Mouse (Mus musculus): ENCODE measurements around the gene Brk1. TPM values are rescaled to one million over a fixed set of nuclear protein-coding genes. Genes with fewer than 3 reads are reported as not detected.

Brk1 gene
- 210 and 217 TPM in 2 replicates for polyA plus RNA-seq (2016; fragmentation: Nextera tagmentation; extraction: Ambion mirVana)

DNA sequence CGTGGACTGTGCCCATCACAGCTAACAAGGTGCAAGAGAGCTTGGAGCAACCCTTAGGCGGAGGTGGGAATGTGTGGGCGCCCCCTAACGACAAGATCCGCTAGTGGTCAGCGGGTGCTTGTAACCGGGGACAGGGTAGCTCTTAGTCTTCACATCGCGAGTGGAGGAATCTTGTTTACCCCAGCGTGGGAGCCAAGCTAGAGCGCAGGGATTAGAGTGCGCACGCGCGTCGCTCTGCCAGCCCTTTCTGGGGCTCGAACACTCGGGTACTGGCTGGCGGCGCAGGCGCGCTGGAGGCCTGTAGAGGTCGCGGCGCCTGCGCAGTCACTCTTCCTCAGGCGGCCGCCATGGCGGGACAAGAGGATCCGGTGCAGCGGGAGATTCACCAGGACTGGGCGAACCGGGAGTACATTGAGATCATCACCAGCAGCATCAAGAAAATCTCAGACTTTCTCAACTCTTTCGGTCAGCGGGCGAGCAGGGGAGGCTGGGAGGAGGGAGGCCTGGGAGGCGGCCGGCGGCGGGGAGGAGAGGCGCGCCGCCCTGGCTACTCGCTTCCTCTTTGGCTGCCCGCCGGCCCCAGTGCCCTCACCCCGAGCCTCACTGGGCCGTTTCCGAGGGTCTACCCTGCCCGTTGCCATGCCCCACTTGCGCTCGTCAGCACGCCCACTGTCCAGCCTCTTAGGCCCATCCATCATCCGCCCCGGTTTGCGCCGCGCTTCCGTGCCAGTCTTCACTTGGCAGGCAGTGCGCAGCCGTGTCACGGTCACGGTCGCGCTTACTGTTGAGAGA is at the start of gene Brk1:
Brk1 (plus strand) TSS at position 341 of the 792 bp plus-strand sequence.
- H3K9me3 ChIP-seq (replicated peaks) = no peaks in the 10 kb centered on the region
- peak; percentile 88 for DNase-seq (ENCODE audit: low spot score)
- H3K36me3 ChIP-seq = peaks cover 34% of the 10 kb centered on the region
- WGBS = under 1% methylated on average over 65 of the region's 65 CpGs
- H3K4me1 ChIP-seq = peaks cover 29% of the 10 kb centered on the region
- peak within 1 kb of the TSS; percentile 87 for H3K4me3 ChIP-seq
- peak within 1 kb of the TSS; percentile 94 for H3K27ac ChIP-seq (replicated peaks)
- no peaks in the 10 kb centered on the region for H3K27me3 ChIP-seq (ENCODE audit: low read depth, poor library complexity, severe bottlenecking)

DNA sequence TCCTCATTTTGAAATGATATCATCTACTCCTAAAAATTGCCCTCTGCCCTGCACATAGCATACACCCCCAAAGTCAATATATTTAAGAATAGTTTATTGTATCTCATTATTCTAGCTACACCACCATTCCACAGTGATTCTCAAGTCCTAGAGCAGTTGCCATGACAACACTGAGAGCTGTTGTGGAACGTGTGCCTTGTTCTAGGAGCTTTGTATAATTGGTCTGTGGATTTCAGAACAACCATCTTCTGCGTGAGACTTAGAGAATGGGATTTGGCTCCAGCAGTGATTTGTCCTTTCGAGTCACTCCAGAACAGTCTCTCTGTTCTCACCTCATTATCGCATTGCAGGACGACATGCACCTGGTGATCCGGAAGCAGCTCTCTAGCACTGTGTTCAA is 44.8 kb upstream of the Brk1 start:
- H3K36me3 ChIP-seq = peaks cover 83% of the 10 kb centered on the region
- 76% methylated on average over 6 of the region's 6 CpGs for WGBS
- DNase-seq (ENCODE audit: low spot score) = no peak

DNA sequence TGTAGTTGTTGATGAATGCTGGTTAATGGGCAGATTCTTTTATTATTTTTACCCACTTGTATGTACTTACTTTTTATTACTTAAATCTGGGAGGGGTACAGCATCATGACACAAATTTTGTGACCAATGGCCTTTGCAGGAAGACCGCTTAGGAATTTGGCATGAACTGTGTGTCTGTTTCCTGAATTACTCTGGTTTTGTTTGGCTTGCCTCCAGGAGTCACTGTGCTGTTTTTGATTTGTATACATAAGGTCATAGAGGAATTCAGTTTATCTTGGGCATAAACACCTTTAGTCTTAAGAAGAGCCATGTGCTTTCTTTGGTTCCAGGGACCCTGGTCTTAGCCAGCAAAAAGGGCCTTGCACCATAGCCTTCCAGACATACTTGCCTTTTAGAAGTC is 40.0 kb upstream of the Brk1 start:
- Histone ChIP-seq H3K27ac (replicated peaks) (no peak overlapping the region), H3K9me3 (replicated peaks) (no peaks in the 10 kb centered on the region), H3K36me3 (peaks cover 95% of the 10 kb centered on the region), H3K4me1 (no peaks in the 10 kb centered on the region), H3K27me3 (ENCODE audit: low read depth, poor library complexity, severe bottlenecking) (no peaks in the 10 kb centered on the region), H3K4me3 (no peak overlapping the region)
- no peak for DNase-seq (ENCODE audit: low spot score)
- WGBS = 93% methylated on average over 1 of the region's 1 CpGs

More for the DNA sequence above, 44.8 kb upstream of the Brk1 start:
- H3K4me1 ChIP-seq = no peaks in the 10 kb centered on the region
- H3K27ac ChIP-seq (replicated peaks) = no peak overlapping the region
- no peaks in the 10 kb centered on the region for H3K9me3 ChIP-seq (replicated peaks)
- H3K27me3 ChIP-seq (ENCODE audit: low read depth, poor library complexity, severe bottlenecking) = no peaks in the 10 kb centered on the region
- no peak overlapping the region for H3K4me3 ChIP-seq

DNA sequence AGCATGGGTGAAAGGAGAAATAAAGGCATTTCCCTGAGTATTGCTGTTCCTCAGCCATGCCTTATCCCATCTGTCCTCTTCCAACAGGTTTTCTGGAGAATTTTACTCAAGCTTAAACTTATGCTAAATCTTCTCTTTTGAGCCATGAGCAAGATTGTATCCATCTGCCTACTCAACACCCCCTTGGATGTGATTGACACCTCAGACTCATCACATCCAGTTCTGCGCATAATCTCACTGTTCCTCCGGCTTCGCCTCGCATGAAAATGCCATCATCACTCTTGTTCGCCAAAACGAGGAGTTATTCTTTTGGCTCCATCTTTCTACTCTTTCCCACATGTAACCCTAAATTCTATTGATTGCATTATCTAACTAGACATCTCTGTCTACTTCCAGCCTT is 28.5 kb upstream of the Brk1 start:
- Histone ChIP-seq H3K9me3 (replicated peaks) (no peaks in the 10 kb centered on the region), H3K4me1 (no peaks in the 10 kb centered on the region), H3K36me3 (peaks cover 83% of the 10 kb centered on the region), H3K27me3 (ENCODE audit: low read depth, poor library complexity, severe bottlenecking) (no peaks in the 10 kb centered on the region), H3K4me3 (no peak overlapping the region), H3K27ac (replicated peaks) (no peak overlapping the region)
- no peak for DNase-seq (ENCODE audit: low spot score)
- 98% methylated on average over 6 of the region's 6 CpGs for WGBS

DNA sequence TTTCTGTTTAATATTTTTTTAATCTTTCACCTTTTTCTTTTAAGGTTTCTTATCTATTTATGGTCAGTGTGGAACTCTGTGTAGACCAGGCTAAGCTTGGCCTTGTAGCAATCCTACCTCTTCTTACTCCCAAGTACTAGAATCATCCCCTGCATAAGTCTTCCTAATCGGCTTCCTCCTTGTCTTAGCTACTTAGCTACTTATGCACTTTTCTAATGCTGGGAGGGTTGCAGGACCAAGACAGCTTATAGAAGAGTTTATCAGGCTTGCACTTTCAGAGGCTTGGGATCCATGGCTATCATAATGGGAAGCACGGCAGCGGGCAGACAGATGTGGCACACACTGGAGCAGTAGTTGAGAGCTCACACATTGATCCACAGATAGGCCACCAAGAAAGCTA is 25.3 kb upstream of the Brk1 start:
- Histone ChIP-seq H3K27ac (replicated peaks) (no peak overlapping the region), H3K36me3 (peaks cover 83% of the 10 kb centered on the region), H3K4me1 (no peaks in the 10 kb centered on the region), H3K9me3 (replicated peaks) (no peaks in the 10 kb centered on the region), H3K27me3 (ENCODE audit: low read depth, poor library complexity, severe bottlenecking) (no peaks in the 10 kb centered on the region), H3K4me3 (no peak overlapping the region)
- 93% methylated on average over 3 of the region's 3 CpGs for WGBS
- DNase-seq (ENCODE audit: low spot score) = no peak

DNA sequence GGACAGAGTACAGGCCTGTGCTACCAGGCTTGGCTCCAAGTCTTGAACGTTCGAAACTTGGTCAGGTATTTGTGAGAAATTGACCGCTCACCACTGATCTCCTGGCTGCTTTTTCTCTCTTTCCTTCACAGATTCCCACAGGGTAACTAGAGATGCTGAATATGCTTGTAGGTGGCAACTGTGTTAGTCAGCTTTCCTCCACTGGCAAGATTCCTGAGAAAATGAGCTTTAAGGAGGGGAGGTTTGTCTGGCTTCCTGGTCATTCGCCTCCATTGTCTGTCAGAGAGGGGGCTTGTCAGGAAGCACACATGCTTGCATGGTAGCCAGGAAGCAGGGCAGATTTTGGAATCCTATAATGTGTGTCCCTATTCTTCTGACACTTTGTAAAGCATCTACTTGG is 21.5 kb upstream of the Brk1 start:
- Histone ChIP-seq H3K4me1 (no peaks in the 10 kb centered on the region), H3K4me3 (no peak overlapping the region), H3K9me3 (replicated peaks) (no peaks in the 10 kb centered on the region), H3K36me3 (peaks cover 74% of the 10 kb centered on the region), H3K27ac (replicated peaks) (no peak overlapping the region), H3K27me3 (ENCODE audit: low read depth, poor library complexity, severe bottlenecking) (no peaks in the 10 kb centered on the region)
- 94% methylated on average over 4 of the region's 4 CpGs for WGBS
- no peak for DNase-seq (ENCODE audit: low spot score)

DNA sequence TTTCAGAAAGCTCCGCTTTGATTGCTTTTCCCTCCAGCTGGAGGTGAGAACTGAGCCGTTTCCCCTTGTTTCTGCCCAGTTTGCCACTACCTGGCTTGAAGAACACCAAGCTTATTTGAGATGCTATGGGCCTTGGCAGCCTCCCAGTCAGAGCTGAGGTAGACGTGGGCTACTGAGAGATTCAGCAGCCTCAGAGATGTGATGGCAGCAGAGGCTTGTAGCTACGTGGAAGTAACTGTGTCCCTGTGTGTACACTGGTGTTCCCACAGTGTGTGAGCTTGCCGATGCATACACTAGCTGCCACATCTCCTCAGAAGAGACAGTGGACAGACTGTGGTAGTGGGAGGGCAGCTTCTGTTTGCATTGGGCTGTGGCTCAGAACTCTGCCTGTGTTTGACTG is 19.5 kb upstream of the Brk1 start:
- no peaks in the 10 kb centered on the region for H3K9me3 ChIP-seq (replicated peaks)
- no peak for DNase-seq (ENCODE audit: low spot score)
- peaks cover 66% of the 10 kb centered on the region for H3K36me3 ChIP-seq
- H3K27me3 ChIP-seq (ENCODE audit: low read depth, poor library complexity, severe bottlenecking) = no peaks in the 10 kb centered on the region
- 93% methylated on average over 5 of the region's 5 CpGs for WGBS
- H3K4me3 ChIP-seq = no peak overlapping the region
- H3K27ac ChIP-seq (replicated peaks) = no peak overlapping the region
- H3K4me1 ChIP-seq = no peaks in the 10 kb centered on the region

DNA sequence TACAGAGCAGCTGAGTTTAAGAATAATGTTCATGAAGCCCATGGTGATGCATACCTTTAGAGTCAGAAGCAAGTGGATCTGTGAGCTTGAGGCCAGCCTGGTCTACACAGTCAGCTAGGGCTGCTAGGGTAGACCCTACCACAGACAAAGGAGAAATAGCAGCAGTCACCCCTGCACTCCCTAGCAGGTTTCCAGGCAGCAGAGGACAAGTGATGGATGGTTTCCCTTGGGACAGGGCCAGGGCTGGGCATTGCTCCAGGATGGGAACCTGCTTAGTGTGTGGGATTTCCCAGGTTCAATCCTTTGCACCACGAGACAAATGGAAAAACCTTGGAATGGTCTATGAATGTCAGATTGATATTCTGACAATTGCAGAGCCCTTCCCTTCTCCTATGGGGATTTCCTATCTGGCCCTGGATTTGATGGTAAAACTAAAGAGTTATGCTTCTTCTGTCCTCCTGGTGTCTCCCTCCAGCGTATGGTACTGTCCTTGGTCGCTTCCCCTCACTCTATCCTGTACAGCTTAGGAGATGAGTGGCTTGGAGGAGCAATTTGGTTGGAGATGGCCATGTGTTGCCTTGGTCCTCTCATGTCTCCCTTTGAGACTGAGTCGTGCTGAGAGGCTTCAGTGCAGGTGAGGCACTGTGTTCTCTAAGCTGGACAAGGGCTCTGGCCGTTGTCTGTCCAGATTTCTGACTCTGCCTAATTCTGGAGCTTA is 17.9 kb upstream of the Brk1 start:
- Histone ChIP-seq H3K4me3 (no peak overlapping the region), H3K36me3 (peaks cover 56% of the 10 kb centered on the region), H3K27me3 (ENCODE audit: low read depth, poor library complexity, severe bottlenecking) (no peaks in the 10 kb centered on the region), H3K27ac (replicated peaks) (no peak overlapping the region), H3K4me1 (no peaks in the 10 kb centered on the region), H3K9me3 (replicated peaks) (no peaks in the 10 kb centered on the region)
- no peak for DNase-seq (ENCODE audit: low spot score)
- WGBS = 83% methylated on average over 5 of the region's 5 CpGs

DNA sequence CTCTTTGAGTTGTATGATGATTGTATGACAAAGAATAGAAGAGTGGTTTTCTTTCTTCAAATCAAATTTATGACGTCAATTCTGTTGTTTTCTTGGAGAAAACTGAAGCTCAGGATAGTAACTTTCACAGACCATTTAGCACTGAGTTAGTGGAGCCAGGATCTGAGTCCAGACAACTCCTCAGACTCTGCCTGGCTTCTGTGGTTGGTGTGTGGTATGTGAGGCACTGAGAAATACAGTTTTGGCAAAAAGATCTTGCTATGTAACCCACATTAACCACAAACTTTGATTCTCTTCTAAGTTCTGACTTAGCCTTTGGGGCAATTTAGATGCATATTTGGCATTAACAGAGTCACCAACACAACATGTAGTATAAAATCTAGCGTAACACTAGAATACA is 11.9 kb upstream of the Brk1 start:
- no peak overlapping the region for H3K4me3 ChIP-seq
- no peaks in the 10 kb centered on the region for H3K27me3 ChIP-seq (ENCODE audit: low read depth, poor library complexity, severe bottlenecking)
- no peak for DNase-seq (ENCODE audit: low spot score)
- H3K4me1 ChIP-seq = no peaks in the 10 kb centered on the region
- peaks cover 36% of the 10 kb centered on the region for H3K36me3 ChIP-seq
- 90% methylated on average over 2 of the region's 2 CpGs for WGBS
- H3K27ac ChIP-seq (replicated peaks) = no peak overlapping the region
- H3K9me3 ChIP-seq (replicated peaks) = no peaks in the 10 kb centered on the region

DNA sequence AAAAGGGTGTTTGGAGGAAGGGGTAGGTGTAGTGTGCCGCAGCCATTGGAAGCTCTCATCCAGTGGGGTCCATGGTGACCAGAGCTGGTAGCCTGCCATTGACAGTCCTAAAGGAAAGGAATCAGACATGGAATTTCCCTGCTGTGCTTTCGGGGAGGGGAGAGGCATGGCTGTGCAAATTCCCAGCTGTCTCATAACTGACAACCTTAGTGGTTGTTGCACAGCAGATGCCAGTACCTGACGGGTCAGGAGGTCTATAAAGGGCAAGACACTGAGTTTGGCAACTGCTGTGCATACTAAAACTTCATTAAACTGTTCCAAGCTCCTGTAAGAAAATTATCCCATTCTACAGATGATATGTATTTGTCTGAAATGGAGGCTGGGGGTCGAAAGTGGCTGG is 6.6 kb upstream of the Brk1 start:
- WGBS = 94% methylated on average over 4 of the region's 4 CpGs
- Histone ChIP-seq H3K27me3 (ENCODE audit: low read depth, poor library complexity, severe bottlenecking) (no peaks in the 10 kb centered on the region), H3K4me3 (no peak overlapping the region), H3K27ac (replicated peaks) (no peak overlapping the region), H3K36me3 (peaks cover 26% of the 10 kb centered on the region), H3K4me1 (peaks cover 10% of the 10 kb centered on the region), H3K9me3 (replicated peaks) (no peaks in the 10 kb centered on the region)
- no peak for DNase-seq (ENCODE audit: low spot score)

DNA sequence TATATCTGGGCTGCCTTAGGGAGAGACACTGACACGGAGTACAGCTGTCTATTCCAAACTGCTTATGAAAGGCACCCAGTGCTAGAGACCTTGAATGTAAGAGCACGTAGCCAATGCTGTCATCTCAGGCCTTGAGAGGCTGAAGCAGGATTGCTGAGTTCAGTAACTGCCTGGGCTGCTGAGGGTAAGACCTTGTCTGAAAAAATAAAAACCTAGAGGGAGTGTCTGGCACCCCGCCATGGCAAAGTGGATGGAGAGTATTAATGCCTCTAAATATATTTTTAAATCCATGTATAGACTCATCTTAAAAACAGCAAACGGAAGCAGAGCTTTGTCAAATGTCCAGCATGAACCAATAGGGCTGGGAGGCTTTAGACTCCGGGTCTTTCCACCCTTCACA is 4.7 kb upstream of the Brk1 start:
- no peak overlapping the region; the same call in 1 of the 2 replicates for H3K27ac ChIP-seq (replicated peaks)
- no peak for DNase-seq (ENCODE audit: low spot score)
- H3K4me1 ChIP-seq = peaks cover 14% of the 10 kb centered on the region
- peaks cover 19% of the 10 kb centered on the region for H3K36me3 ChIP-seq
- H3K4me3 ChIP-seq = no peak overlapping the region
- 75% methylated on average over 5 of the region's 5 CpGs for WGBS
- H3K9me3 ChIP-seq (replicated peaks) = no peaks in the 10 kb centered on the region
- H3K27me3 ChIP-seq (ENCODE audit: low read depth, poor library complexity, severe bottlenecking) = no peaks in the 10 kb centered on the region

DNA sequence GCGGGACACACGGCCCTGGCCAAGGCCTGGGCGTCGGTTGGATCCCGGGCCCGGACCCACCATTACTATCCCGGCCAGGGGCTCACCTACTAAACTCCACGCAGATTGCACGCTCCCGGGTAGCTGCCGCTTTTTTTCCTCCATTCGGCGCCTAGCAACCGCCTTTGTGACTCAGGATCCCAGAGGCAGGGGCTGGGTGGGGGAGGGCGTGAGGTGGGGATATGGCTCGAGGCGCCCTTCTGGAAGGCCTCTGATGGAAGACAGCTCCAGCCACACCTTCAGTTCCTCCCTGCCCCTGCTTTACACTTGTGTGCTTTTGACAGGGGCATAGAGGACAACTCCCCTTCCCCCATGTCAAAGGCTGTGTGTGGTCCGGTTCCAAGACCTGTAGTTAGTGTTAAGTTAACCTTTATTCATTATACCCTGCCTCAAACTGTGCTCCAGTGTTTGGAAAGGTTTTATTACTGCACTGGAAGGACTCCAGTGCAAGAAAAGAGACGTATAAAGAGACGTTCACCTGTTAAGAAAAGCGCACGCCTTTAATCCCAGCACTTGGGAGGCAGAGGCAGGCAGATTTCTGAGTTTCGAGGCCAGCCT is 3.9 kb upstream of the Brk1 start, which contains the start of gene Fancd2os:
Fancd2os (minus strand) TSS at position 173 of the 597 bp plus-strand sequence.
- DNase-seq (ENCODE audit: low spot score) = peak; percentile 53
- peak within 1 kb of the TSS; percentile 4 for H3K27ac ChIP-seq (replicated peaks)

DNA sequence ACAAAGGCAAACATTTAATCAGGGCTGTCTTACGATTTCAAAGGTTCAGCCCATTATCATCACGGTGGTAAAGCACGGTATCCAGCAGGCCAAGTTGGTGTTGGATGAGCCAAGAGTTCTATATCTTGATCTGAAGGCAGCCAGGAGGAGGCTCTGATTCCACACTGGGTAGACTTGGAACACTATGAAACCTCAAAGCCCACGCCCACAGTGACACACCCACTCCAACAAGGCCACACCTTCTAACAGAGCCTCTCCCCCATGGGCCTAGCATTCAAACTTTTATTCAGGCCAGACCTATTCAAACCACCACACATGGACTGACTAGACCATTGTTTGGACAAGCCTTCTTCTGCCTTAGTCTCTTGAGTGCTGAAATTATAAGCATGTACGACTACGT is 1.8 kb upstream of the Brk1 start:
- Histone ChIP-seq H3K27me3 (ENCODE audit: low read depth, poor library complexity, severe bottlenecking) (no peaks in the 10 kb centered on the region), H3K27ac (replicated peaks) (no peak overlapping the region), H3K9me3 (replicated peaks) (no peaks in the 10 kb centered on the region), H3K4me1 (peaks cover 29% of the 10 kb centered on the region), H3K4me3 (no peak overlapping the region), H3K36me3 (peaks cover 20% of the 10 kb centered on the region)
- no peak for DNase-seq (ENCODE audit: low spot score)
- WGBS = 94% methylated on average over 6 of the region's 6 CpGs

More for the DNA sequence above, 3.9 kb upstream of the Brk1 start, which contains the start of gene Fancd2os:
- Histone ChIP-seq H3K27me3 (ENCODE audit: low read depth, poor library complexity, severe bottlenecking) (no peaks in the 10 kb centered on the region), H3K4me1 (peaks cover 20% of the 10 kb centered on the region), H3K36me3 (peaks cover 15% of the 10 kb centered on the region), H3K9me3 (replicated peaks) (no peaks in the 10 kb centered on the region), H3K4me3 (no peak within 1 kb of the TSS)
- 41% methylated on average over 23 of the region's 23 CpGs for WGBS

All from midbrain, embryonic 10.5 days (tissue).